Mouse (Mus musculus): Measurements from ENCODE around the gene Pcdh7. TPM values are rescaled to one million over a fixed set of nuclear protein-coding genes. Genes with fewer than 3 reads are reported as not detected.
"Not testable (repeated sequence)": the region's sequence is repeated elsewhere in the genome, so short reads cannot be mapped to it uniquely, and the experiment has no call there.

Pcdh7 gene
- polyA plus RNA-seq, 1 experiment from 2014 or later = 21.1 TPM

DNA sequence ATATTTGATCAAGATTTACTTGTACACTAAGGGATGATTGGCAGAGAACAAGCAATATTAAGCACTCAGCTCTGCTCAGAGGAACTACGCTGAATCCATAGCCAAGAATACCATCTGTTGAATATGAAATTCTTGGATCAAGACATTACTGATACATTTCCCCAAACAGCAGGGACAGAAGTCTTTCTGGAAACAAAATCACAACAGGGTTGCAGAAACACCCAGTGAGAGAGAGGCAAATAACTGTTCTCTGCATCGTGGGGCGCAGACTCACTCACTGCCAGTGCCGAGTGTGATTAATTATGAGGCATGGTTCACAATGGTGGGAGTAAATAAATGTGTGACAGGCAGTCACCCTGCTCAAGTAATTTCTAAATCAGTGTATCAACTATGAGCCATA, 363.3 kb downstream of the Pcdh7 start:
- H3K27ac ChIP-seq = peak overlapping the region; percentile 52
- no peaks in the 10 kb centered on the region for H3K27me3 ChIP-seq
- no peak overlapping the region for H3K4me3 ChIP-seq
- peaks cover 21% of the 10 kb centered on the region for H3K4me1 ChIP-seq (replicated peaks)
- no peak overlapping the region for H3K9ac ChIP-seq
- no peaks in the 10 kb centered on the region for H3K9me3 ChIP-seq (replicated peaks)
- no peaks in the 10 kb centered on the region for H3K36me3 ChIP-seq
- no peak for ATAC-seq (replicated peaks; ENCODE audit: insufficient number of reproducible peaks, insufficient read depth, low FRiP score, low read depth)
- H3K4me2 ChIP-seq = no peak overlapping the region
- 57% methylated on average over 4 of the region's 4 CpGs for WGBS

DNA sequence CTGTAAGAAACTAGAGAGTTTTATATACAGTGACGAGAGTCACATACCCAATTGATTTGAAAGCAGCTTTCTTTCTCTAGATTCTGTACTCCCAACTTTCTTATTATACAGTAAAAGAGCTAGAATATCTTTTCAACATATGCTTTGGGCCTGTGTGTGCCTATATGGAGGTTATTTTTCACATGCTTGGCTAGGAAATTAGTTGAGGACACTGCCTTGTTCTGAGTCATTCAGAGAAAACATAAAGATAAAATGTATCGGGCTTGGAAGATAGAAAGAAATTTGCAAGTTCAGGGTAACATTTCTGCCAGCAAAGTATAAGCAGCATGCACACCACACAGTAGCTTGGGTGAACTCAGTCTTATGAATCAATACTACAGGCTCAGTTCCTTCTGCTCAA, 364.5 kb downstream of the Pcdh7 start:
- Histone ChIP-seq H3K36me3 (no peaks in the 10 kb centered on the region), H3K4me3 (no peak overlapping the region), H3K9ac (no peak overlapping the region), H3K27me3 (no peaks in the 10 kb centered on the region), H3K4me2 (no peak overlapping the region), H3K9me3 (replicated peaks) (no peaks in the 10 kb centered on the region), H3K4me1 (replicated peaks) (peaks cover 21% of the 10 kb centered on the region), H3K27ac (peak overlapping the region; percentile 52)
- 48% methylated on average over 2 of the region's 2 CpGs for WGBS
- ATAC-seq (replicated peaks; ENCODE audit: insufficient number of reproducible peaks, insufficient read depth, low FRiP score, low read depth) = no peak

DNA sequence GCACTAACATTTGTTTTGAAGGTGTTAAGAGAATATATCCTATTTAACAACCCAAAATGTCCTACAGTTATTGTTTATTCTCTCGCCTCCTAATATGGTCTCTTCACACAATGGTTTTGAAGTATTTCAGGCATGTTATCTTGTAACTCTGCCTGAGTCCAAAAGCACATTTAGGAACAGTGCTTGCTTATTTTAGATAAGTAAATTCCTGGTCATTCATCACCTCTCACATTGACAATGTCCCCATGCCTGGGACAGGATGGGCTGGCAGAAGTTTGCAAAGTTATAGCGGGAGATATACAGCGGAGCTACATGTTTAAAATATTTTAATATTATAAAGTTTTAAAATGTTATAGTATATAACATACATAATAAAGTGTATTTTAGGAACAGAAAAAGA, 365.3 kb downstream of the Pcdh7 start:
- 15% methylated on average over 3 of the region's 3 CpGs for WGBS
- Histone ChIP-seq H3K36me3 (no peaks in the 10 kb centered on the region), H3K9me3 (replicated peaks) (no peaks in the 10 kb centered on the region), H3K4me1 (replicated peaks) (peaks cover 21% of the 10 kb centered on the region), H3K27ac (peak overlapping the region; percentile 52), H3K9ac (no peak overlapping the region), H3K4me3 (no peak overlapping the region), H3K27me3 (no peaks in the 10 kb centered on the region), H3K4me2 (no peak overlapping the region)
- peak; percentile 60 for ATAC-seq (replicated peaks; ENCODE audit: insufficient number of reproducible peaks, insufficient read depth, low FRiP score, low read depth)

DNA sequence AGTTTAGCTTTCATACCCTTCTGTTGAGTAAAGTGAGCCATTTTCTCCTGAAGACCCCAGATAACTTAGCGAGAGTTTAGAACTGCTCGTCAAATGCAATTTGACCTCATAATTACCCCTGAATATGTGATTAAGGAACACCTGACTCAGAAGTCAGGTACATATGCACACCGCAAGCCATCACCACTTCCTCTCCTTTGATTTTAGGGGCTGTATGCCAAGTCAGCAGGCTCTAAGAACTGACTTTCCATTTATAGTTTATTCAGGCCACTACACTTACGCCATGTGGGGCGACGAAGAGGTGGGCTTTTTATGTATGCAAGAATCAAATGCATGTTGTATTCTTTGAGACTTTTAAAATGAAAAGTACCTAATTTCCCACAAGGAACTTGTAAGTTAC, 366.2 kb downstream of the Pcdh7 start:
- WGBS = 34% methylated on average over 6 of the region's 6 CpGs
- Histone ChIP-seq H3K9me3 (replicated peaks) (no peaks in the 10 kb centered on the region), H3K27ac (peak overlapping the region; percentile 73), H3K27me3 (no peaks in the 10 kb centered on the region), H3K4me3 (no peak overlapping the region), H3K4me2 (peak overlapping the region; percentile 17), H3K36me3 (no peaks in the 10 kb centered on the region), H3K9ac (no peak overlapping the region), H3K4me1 (replicated peaks) (peaks cover 21% of the 10 kb centered on the region)
- no peak for ATAC-seq (replicated peaks; ENCODE audit: insufficient number of reproducible peaks, insufficient read depth, low FRiP score, low read depth)

DNA sequence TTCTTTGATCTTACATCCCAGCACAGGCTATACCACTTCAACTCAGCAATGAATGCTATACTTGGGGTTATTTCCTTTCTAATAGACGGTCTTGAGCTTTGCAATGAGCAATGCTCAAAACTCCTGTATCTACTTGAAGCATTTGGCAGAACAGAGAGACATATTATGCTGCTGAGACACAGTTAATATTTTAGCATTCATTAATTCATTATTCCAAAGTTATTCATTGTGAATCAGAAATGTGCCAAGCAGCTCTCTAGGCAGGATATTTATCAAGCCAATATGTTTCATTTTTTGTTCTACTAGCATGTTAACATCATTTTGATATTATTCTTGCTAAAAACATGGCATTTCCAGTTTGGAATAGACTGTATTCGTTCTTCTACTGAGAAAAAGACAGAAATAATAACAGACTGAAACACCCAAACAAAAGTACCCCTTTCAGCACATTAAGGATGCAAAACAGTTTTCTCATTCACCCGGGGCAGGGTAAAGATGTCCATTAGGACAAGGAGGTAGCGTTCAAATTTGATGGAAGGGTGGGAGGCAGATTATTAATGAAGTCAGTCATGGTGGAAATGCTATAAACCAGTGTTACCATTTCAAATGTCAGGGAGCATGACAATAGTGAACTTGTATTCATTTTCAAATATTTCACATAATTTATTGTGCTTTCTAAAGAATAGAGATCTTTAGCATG, 391.0 kb downstream of the Pcdh7 start:
- Histone ChIP-seq H3K4me2 (no peak overlapping the region), H3K27me3 (no peaks in the 10 kb centered on the region), H3K36me3 (no peaks in the 10 kb centered on the region), H3K9ac (no peak overlapping the region), H3K9me3 (replicated peaks) (no peaks in the 10 kb centered on the region), H3K27ac (no peak overlapping the region), H3K4me1 (replicated peaks) (peaks cover 11% of the 10 kb centered on the region), H3K4me3 (no peak overlapping the region)
- no peak for ATAC-seq (replicated peaks; ENCODE audit: insufficient number of reproducible peaks, insufficient read depth, low FRiP score, low read depth)
- WGBS = 82% methylated on average over 4 of the region's 4 CpGs

DNA sequence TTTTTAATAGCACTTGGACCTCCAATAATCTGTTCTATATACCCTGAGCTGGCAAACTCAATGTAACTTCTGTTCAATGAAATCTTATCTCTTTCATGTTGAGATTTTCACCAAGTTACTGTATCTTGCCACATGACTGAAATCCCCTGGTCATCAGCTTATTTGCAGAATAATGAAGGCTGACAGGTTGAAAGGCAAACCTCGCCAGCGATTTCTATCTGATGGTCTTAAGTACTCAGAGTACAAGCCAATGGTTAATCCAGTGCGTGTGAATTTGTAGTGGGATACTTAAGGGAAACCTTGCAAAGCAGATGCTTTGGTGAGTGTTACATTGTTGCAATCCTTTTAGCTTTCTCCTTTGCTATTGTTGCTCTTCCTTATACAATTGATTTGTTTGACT, 398.3 kb downstream of the Pcdh7 start:
- H3K27me3 ChIP-seq = no peaks in the 10 kb centered on the region
- H3K4me1 ChIP-seq (replicated peaks) = peaks cover 3% of the 10 kb centered on the region
- no peak overlapping the region for H3K4me3 ChIP-seq
- H3K9me3 ChIP-seq (replicated peaks) = no peaks in the 10 kb centered on the region
- no peak overlapping the region for H3K9ac ChIP-seq
- H3K27ac ChIP-seq = no peak overlapping the region
- WGBS = 63% methylated on average over 3 of the region's 3 CpGs
- ATAC-seq (replicated peaks; ENCODE audit: insufficient number of reproducible peaks, insufficient read depth, low FRiP score, low read depth) = no peak
- H3K36me3 ChIP-seq = no peaks in the 10 kb centered on the region
- H3K4me2 ChIP-seq = no peak overlapping the region

DNA sequence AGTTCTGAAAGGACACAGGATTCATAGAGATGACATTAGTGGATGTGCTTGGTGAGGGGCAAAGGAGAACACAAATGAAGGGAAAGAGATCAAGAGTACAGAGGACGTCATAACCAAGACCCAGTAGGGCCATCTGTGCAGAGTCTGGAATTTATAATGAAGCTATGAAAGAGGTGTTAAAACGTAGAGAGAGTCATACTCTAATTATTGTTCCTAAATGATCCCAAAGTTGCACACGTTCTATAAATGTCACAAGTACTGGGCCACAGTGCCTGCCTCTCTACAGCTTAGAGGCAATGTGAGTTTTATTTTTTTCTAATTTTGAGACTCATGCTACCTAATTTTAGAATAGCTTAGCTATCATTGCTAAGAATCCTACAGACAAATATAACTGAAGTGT, 400.1 kb downstream of the Pcdh7 start:
- Histone ChIP-seq H3K27me3 (no peaks in the 10 kb centered on the region), H3K4me2 (no peak overlapping the region), H3K4me3 (no peak overlapping the region), H3K9me3 (replicated peaks) (no peaks in the 10 kb centered on the region), H3K36me3 (no peaks in the 10 kb centered on the region), H3K27ac (no peak overlapping the region), H3K4me1 (replicated peaks) (peaks cover 3% of the 10 kb centered on the region), H3K9ac (no peak overlapping the region)
- 47% methylated on average over 3 of the region's 3 CpGs for WGBS
- ATAC-seq (replicated peaks; ENCODE audit: insufficient number of reproducible peaks, insufficient read depth, low FRiP score, low read depth) = no peak

DNA sequence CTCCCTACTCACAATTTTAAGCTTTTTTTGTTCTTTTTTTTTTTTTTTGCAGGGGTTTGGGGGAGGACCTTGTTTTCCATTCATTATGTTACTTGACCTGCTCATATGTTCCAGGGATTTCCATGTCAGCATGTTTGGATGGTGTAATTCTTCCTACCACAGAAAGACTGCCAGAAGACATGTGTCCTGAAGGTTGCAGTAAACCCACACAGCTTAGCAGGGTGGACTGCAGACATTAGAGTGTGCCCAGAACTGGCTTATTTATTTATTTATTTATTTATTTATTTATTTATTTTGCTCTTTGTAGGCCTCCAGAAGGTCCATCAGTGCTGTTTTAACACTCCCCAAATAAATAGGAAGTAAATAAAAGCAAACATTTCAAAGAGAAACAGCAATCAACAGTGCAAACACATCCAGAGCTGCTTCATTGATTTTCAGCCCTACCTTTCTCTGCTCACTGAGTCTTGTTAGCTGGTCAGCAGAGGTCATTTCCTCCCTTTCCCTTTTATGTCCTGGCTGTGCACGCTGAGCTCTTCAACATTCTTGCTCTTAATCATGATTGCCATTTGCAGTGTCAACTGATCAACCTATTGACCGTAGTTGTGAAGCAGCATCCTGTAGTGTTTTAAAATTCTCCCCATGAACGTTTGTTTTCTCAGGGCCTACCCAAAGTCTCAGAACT, 401.3 kb downstream of the Pcdh7 start:
- no peak overlapping the region for H3K27ac ChIP-seq
- H3K4me2 ChIP-seq = no peak overlapping the region
- peaks cover 3% of the 10 kb centered on the region for H3K4me1 ChIP-seq (replicated peaks)
- no peak overlapping the region for H3K4me3 ChIP-seq
- ATAC-seq (replicated peaks; ENCODE audit: insufficient number of reproducible peaks, insufficient read depth, low FRiP score, low read depth) = no peak
- 43% methylated on average over 3 of the region's 3 CpGs for WGBS
- H3K36me3 ChIP-seq = no peaks in the 10 kb centered on the region
- no peaks in the 10 kb centered on the region for H3K27me3 ChIP-seq
- no peaks in the 10 kb centered on the region for H3K9me3 ChIP-seq (replicated peaks)
- no peak overlapping the region for H3K9ac ChIP-seq

DNA sequence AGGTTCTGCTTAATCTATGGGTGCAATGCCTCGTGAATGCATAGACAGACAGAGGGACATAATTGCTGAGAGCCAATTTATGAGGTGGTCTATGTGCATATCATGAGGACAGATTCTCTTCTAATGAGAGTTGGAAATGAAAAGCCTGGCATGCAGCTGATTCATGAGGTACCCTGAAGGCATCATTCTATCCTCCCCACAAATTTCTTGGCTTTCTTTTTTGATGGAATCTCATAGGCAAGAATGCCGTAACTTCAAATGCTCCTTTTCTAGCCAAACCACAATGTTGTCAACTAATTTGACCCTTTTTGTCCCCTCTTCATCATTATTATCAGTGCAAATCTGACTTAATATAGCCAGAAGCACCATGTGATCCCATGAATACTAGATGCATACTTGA, 426.1 kb downstream of the Pcdh7 start:
- H3K9ac ChIP-seq = no peak overlapping the region
- ATAC-seq (replicated peaks; ENCODE audit: insufficient number of reproducible peaks, insufficient read depth, low FRiP score, low read depth) = no peak
- H3K27me3 ChIP-seq = no peaks in the 10 kb centered on the region
- no peaks in the 10 kb centered on the region for H3K4me1 ChIP-seq (replicated peaks)
- no peak overlapping the region for H3K4me2 ChIP-seq
- H3K9me3 ChIP-seq (replicated peaks) = no peaks in the 10 kb centered on the region
- H3K36me3 ChIP-seq = no peaks in the 10 kb centered on the region
- no peak overlapping the region for H3K4me3 ChIP-seq
- H3K27ac ChIP-seq = no peak overlapping the region
- 74% methylated on average over 2 of the region's 2 CpGs for WGBS

DNA sequence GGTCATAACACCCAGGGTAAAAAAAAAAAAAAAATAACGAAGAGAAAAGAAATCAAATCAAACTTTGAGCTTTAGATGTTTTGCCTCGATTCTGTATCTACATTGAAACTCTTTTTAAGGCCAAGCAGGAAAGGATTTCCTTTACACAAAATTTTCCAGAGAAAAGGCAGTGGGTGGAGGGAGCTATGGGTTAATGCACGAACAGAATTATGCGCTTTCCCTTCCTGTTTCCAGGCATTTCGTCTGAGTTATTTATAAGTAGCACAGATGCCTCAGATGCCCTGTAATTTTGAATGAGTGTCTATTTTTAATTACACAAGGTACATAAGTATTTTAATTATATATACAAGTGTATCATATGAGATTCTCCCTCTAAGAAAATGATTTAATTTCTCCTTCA, 436.2 kb downstream of the Pcdh7 start:
- ATAC-seq (replicated peaks; ENCODE audit: insufficient number of reproducible peaks, insufficient read depth, low FRiP score, low read depth) = no peak

DNA sequence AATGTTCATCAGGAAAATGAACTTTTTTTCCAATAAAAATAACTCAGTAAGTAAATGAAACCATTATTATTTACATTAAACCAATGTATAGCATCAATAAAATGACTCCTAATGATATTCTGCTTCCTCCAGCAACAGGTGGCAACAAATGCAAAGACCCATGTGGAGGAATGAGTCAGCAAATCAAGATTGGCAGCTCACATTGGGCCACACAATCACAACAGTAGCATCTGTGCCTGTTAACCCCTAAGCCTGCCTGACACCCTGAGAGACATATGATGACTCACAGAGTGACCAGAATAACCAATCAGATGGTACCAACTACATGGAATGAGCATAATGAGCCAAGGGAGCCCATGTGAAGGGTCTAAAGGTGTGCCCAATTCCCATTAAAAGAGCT, 454.5 kb downstream of the Pcdh7 start:
- no peaks in the 10 kb centered on the region for H3K4me1 ChIP-seq (replicated peaks)
- ATAC-seq (replicated peaks; ENCODE audit: insufficient number of reproducible peaks, insufficient read depth, low FRiP score, low read depth) = no peak
- H3K36me3 ChIP-seq = no peaks in the 10 kb centered on the region
- no peak overlapping the region for H3K4me2 ChIP-seq
- no peak overlapping the region for H3K4me3 ChIP-seq
- H3K27me3 ChIP-seq = no peaks in the 10 kb centered on the region
- no peaks in the 10 kb centered on the region for H3K9me3 ChIP-seq (replicated peaks)
- H3K9ac ChIP-seq = no peak overlapping the region
- no peak overlapping the region for H3K27ac ChIP-seq

More for the DNA sequence above, 436.2 kb downstream of the Pcdh7 start:
- Histone ChIP-seq H3K9me3 (replicated peaks) (no peaks in the 10 kb centered on the region), H3K27ac (no peak overlapping the region), H3K4me3 (no peak overlapping the region), H3K9ac (no peak overlapping the region), H3K4me2 (no peak overlapping the region), H3K27me3 (no peaks in the 10 kb centered on the region), H3K4me1 (replicated peaks) (no peaks in the 10 kb centered on the region), H3K36me3 (no peaks in the 10 kb centered on the region)
- WGBS = 49% methylated on average over 5 of the region's 5 CpGs

DNA sequence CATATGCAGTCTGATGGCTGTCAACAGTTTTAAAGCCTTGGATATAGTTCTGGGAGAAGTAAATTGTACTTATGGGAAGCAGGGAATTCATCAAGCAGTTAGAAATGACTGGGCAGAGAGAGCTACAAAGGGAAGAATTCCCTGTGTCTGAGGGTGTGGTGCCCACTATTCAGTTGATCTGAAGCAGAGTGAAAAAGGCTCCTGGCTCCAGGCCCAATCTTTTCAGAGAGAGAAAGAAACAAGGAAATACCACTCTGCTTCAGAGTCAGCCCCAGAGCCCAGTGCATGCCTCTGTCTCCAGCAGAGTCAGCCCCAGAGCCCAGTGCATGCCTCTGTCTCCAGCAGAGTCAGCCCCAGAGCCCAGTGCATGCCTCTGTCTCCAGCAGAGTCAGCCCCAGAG, 456.6 kb downstream of the Pcdh7 start:
- not testable (repeated sequence) for H3K27ac ChIP-seq; H3K4me1 ChIP-seq (replicated peaks); H3K9ac ChIP-seq; ATAC-seq (replicated peaks; ENCODE audit: insufficient number of reproducible peaks, insufficient read depth, low FRiP score, low read depth); H3K9me3 ChIP-seq (replicated peaks); H3K4me3 ChIP-seq; H3K4me2 ChIP-seq; H3K27me3 ChIP-seq; H3K36me3 ChIP-seq
